Mouse (Mus musculus) gonadal fat pad, adult 2 months (tissue): Measurements from ENCODE around the gene Impg1. TPM values are rescaled to one million over a fixed set of nuclear protein-coding genes. Genes with fewer than 3 reads are reported as not detected.
"Not testable (repeated sequence)": the region's sequence is repeated elsewhere in the genome, so short reads cannot be mapped to it uniquely, and the experiment has no call there.

ENCODE experiments used
- DNase-seq: peaks from one replicate; pipeline ENCODE4 v3.0.0-alpha.2; 2012; ENCODE audit warnings: low read depth
- polyA plus RNA-seq: library from polyadenylated mRNA; depleted of rRNA; stranded (reverse); fragments of >200 nt; gene quantifications from 2 replicates; pipeline ENCODE4 v1.2.3, GENCODE M21; 2012

The Impg1 gene
- polyA plus RNA-seq, 1 experiment, result not detected

- DNase-seq, result no peak
These were observed 120.8 kb downstream of the Impg1 start for GRCm38 (mm10) chr9:80344451-80345000.

GRCm38 (mm10) chr9:80342520-80342919 is 122.8 kb downstream of the Impg1 start:
- no peak for DNase-seq

GRCm38 (mm10) chr9:80341756-80342155 is 123.5 kb downstream of the Impg1 start:
- no peak for DNase-seq

GRCm38 (mm10) chr9:80340927-80341326 is 124.4 kb downstream of the Impg1 start:
- no peak for DNase-seq

GRCm38 (mm10) chr9:80338026-80338425 is 127.3 kb downstream of the Impg1 start:
- DNase-seq, result no peak

- DNase-seq, result no peak
These were observed 129.5 kb downstream of the Impg1 start for GRCm38 (mm10) chr9:80335660-80336357.

- DNase-seq, result no peak
These were observed 131.2 kb downstream of the Impg1 start for GRCm38 (mm10) chr9:80333998-80334605.

- DNase-seq, result no peak
These were observed 131.8 kb downstream of the Impg1 start for GRCm38 (mm10) chr9:80333466-80333865.

- no peak for DNase-seq
These were observed 133.1 kb downstream of the Impg1 start for GRCm38 (mm10) chr9:80332153-80332552.

- not testable (repeated sequence) for DNase-seq
These were observed 144.0 kb downstream of the Impg1 start for GRCm38 (mm10) chr9:80321051-80321887.

- no peak for DNase-seq
These were observed 147.3 kb downstream of the Impg1 start for GRCm38 (mm10) chr9:80318027-80318426.

GRCm38 (mm10) chr9:80315922-80316321 is 149.4 kb downstream of the Impg1 start:
- DNase-seq, result no peak

GRCm38 (mm10) chr9:80313610-80314009 is 151.7 kb downstream of the Impg1 start:
- DNase-seq, result no peak

- DNase-seq, result no peak
These were observed 157.7 kb downstream of the Impg1 start for GRCm38 (mm10) chr9:80307629-80308028.

- no peak for DNase-seq
These were observed 158.4 kb downstream of the Impg1 start for GRCm38 (mm10) chr9:80306853-80307252.

GRCm38 (mm10) chr9:80306390-80306789 is 158.9 kb downstream of the Impg1 start:
- DNase-seq, result no peak

- no peak for DNase-seq
These were observed 161.8 kb downstream of the Impg1 start for GRCm38 (mm10) chr9:80303518-80303917.

GRCm38 (mm10) chr9:80299031-80299430 is 166.2 kb downstream of the Impg1 start:
- DNase-seq, result no peak

GRCm38 (mm10) chr9:80296086-80296485 is 169.2 kb downstream of the Impg1 start:
- no peak for DNase-seq

GRCm38 (mm10) chr9:80293056-80293584 is 172.2 kb downstream of the Impg1 start:
- no peak for DNase-seq

- DNase-seq, result no peak
These were observed 178.4 kb downstream of the Impg1 start for GRCm38 (mm10) chr9:80286845-80287244.
